Mouse (Mus musculus) embryonic facial prominence, embryonic 13.5 days (tissue): ENCODE results near the gene Taf8. TPM values are rescaled to one million over a fixed set of nuclear protein-coding genes. Genes with fewer than 3 reads are reported as not detected.

ENCODE experiments used
- ATAC-seq: fragments of 200-750 bp; cut with Nextera tagmentation; 2 replicates; pipeline ENCODE4 v1.8.0; 2017; ENCODE audit warnings: low read depth; ENCODE audit not compliant: insufficient number of reproducible peaks, insufficient read depth, low FRiP score, low TSS enrichment
- H3K27ac ChIP-seq: fragments of 300-500 bp; sonication (generic); 2 replicates; pipeline ENCODE4 v1.5.1; 2015; ENCODE audit warnings: moderate library complexity, mild to moderate bottlenecking, inconsistent platforms
- H3K27me3 ChIP-seq: fragments of 300-500 bp; sonication (generic); 2 replicates; pipeline ENCODE4 v1.6.1; 2015; ENCODE audit warnings: mild to moderate bottlenecking, inconsistent platforms
- H3K36me3 ChIP-seq: fragments of 300-500 bp; sonication (generic); 2 replicates; pipeline ENCODE4 v1.6.1; 2015; ENCODE audit warnings: mild to moderate bottlenecking, inconsistent platforms
- H3K4me1 ChIP-seq: fragments of 300-500 bp; sonication (generic); 2 replicates; pipeline ENCODE4 v1.6.1; 2015; ENCODE audit warnings: inconsistent platforms
- H3K4me2 ChIP-seq: fragments of 300-500 bp; sonication (generic); 2 replicates; pipeline ENCODE4 v1.6.1; 2015; ENCODE audit warnings: moderate library complexity, mild to moderate bottlenecking, inconsistent platforms
- H3K4me3 ChIP-seq: fragments of 300-500 bp; sonication (generic); 2 replicates; pipeline ENCODE4 v1.5.1; 2015; ENCODE audit warnings: mild to moderate bottlenecking, inconsistent platforms
- H3K9ac ChIP-seq: fragments of 300-500 bp; sonication (generic); 2 replicates; pipeline ENCODE4 v1.6.1; 2015; ENCODE audit warnings: mild to moderate bottlenecking, inconsistent platforms
- H3K9me3 ChIP-seq: fragments of 300-500 bp; sonication (generic); 2 replicates; pipeline ENCODE4 v1.6.1; 2016; ENCODE audit warnings: inconsistent platforms
- WGBS: fragments of 180-500 bp; shearing (Covaris S2); methylation state at CpG from one replicate; pipeline ENCODE4 v1.1.7; 2015; ENCODE audit warnings: mixed read lengths; 5-methylcytosine and 5-hydroxymethylcytosine counted together
- polyA plus RNA-seq: library from polyadenylated mRNA; unstranded; fragments of >200 nt; fragmentation: Nextera tagmentation; extraction: Ambion mirVana; gene quantifications from 2 replicates; pipeline ENCODE4 v1.2.1, GENCODE M21; 2015

Taf8 gene
- polyA plus RNA-seq, 1 experiment from 2014 or later: 38.1 TPM

DNA sequence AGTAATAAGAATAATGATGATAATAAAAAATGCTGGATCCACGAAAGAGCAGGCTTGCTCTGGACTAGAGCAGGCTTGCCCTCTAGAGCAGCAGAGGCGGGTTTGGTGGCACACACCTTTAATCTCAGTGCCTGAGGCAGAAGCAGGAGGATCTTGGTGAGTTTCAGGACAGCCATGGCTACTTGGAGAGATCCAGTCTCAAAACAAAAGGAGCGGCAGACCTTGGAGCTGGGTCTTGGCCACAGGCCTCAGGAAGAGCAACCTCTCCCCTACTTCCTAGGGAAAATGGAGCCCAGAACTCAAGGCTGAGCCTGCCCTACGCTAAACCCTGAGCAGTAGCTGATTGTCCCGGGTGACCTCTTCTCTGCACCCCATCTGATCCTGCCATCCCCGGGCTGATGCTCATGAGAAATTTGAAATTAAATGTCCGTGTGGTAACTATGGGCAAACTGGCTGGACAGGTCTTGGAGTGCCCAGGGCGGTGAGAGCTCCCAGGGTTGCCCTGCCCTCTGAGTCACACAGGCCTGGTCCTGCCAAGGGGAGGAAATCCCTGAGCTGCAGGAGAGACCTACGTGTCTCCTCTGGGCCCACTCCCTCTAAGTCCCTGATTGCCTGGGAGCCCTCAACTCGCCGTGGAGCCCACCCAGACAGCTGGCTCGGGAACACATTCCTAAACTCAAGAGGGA is 51.1 kb downstream of the Taf8 start:
- Histone ChIP-seq H3K27ac (no peak overlapping the region; the same call in 1 of the 2 replicates), H3K4me1 (peaks cover 39% of the 10 kb centered on the region), H3K27me3 (no peaks in the 10 kb centered on the region), H3K4me3 (no peak overlapping the region), H3K36me3 (no peaks in the 10 kb centered on the region), H3K9me3 (no peaks in the 10 kb centered on the region), H3K9ac (0 out of 2 replicates have a peak overlapping the region, but pooled peaks have one; percentile 22), H3K4me2 (no peak overlapping the region)
- WGBS: 63% methylated on average over 12 of the region's 12 CpGs
- ATAC-seq: no peak

DNA sequence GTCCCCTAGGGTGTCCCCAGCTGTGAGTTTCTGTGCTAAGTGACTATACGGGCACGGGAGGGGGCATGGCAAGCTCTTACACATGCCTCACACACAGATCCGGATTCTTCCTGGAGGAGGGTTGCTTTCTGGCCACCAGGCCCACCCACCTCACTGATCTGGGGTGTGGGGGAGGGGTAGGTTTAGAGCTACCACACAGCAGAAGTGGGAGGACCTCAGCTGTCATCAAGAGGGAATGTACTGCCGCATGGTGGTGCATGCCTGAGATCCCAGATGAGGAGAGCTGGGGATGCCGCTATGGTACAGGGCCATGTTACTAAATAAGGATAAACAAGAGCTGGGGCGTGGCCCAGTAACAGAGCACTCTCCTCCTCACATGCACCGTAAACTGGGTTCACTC is 51.9 kb downstream of the Taf8 start:
- Histone ChIP-seq H3K36me3 (no peaks in the 10 kb centered on the region), H3K27ac (no peak overlapping the region), H3K9me3 (no peaks in the 10 kb centered on the region), H3K9ac (no peak overlapping the region), H3K4me2 (no peak overlapping the region), H3K4me3 (no peak overlapping the region), H3K4me1 (peaks cover 39% of the 10 kb centered on the region), H3K27me3 (no peaks in the 10 kb centered on the region)
- WGBS: 26% methylated on average over 7 of the region's 7 CpGs
- no peak for ATAC-seq

DNA sequence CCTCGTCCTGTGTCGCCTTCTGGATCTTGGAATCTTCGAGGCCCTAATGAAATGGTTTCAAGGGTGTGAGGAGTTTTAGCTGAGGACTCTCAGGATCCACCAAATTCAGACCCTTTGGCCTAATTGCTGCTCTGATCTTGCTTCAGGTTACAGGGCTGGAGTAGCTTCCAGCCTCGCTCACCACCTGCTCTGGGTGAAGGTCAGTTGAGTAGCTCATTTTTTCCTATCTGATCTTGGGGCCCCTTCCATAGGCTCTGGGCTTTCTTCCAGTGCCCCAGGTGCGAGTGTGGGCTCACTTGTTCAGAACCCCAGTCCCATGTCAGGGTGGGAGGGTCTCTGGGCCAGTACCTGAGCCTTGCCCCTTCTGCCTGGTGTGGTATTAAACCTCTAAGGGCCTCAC is 52.7 kb downstream of the Taf8 start:
- peaks cover 35% of the 10 kb centered on the region for H3K4me1 ChIP-seq
- no peaks in the 10 kb centered on the region for H3K27me3 ChIP-seq
- no peak for ATAC-seq
- H3K9me3 ChIP-seq: no peaks in the 10 kb centered on the region
- no peaks in the 10 kb centered on the region for H3K36me3 ChIP-seq
- H3K27ac ChIP-seq: no peak overlapping the region
- H3K9ac ChIP-seq: no peak overlapping the region
- H3K4me2 ChIP-seq: no peak overlapping the region
- WGBS: 60% methylated on average over 5 of the region's 5 CpGs
- no peak overlapping the region for H3K4me3 ChIP-seq

DNA sequence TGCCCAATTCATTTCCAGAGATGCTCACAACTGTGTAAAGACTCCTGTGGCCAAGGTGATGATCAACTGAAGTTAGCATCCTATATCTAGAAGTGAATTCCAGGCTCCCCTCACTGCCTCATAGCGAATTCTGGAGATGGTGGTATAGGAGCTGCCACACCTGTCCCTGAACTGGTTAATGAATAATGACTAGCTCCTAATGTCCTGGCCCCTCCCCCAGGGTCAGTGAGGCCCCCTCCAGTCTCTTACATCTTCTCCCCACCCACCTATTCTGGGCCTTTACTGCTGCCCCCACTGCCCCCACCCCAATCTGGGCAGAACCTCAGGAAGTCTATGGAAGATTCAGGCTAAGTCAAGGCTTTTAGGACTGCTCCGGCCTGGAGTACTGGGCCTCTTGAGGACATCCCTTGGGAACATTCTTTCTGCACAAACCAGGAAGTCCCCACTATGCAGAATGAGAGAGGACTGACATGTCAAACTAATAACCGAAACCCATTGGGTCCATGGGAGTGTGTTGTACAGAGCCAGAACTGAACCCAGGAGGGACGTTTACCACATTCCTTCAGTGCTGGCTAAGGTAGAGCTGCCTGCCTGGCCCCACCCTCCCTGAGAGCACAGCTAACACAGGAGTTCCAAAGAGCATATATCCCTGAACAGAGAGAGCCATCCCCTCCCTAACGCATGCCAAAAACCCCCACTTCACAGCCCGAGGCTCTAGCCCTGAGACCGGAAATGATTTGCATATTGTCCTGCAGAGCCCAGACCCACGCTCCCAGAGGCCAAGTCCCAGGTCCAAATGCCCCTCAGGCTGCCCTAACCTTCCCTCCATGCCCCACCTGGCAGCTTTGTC is 53.3 kb downstream of the Taf8 start:
- Histone ChIP-seq H3K9ac (no peak overlapping the region), H3K4me2 (no peak overlapping the region), H3K9me3 (no peaks in the 10 kb centered on the region), H3K4me1 (peaks cover 30% of the 10 kb centered on the region), H3K27me3 (no peaks in the 10 kb centered on the region), H3K36me3 (no peaks in the 10 kb centered on the region), H3K4me3 (no peak overlapping the region), H3K27ac (no peak overlapping the region; the same call in 1 of the 2 replicates)
- no peak for ATAC-seq
- 32% methylated on average over 8 of the region's 8 CpGs for WGBS

DNA sequence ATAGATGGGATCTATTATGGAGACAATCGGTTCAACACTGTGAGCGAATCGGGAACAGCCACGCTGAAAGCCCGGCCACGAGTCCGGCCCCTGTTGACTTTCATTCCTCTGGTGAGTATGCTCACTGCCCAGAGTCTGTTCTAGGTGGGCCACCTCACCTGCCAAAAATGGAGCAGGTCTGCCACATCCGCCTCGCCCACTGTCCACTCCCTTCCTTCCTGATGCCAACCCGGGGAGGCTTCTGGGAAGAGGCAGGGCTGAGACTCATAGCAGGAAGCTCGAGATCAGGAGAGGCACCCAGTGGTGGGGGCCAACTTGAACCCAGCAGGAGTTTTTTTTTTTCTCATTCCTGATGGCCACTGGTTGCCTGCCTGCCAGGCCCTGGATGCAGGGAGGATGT is 55.5 kb downstream of the Taf8 start:
- WGBS: 91% methylated on average over 11 of the region's 11 CpGs
- no peak for ATAC-seq
- H3K27me3 ChIP-seq: no peaks in the 10 kb centered on the region

DNA sequence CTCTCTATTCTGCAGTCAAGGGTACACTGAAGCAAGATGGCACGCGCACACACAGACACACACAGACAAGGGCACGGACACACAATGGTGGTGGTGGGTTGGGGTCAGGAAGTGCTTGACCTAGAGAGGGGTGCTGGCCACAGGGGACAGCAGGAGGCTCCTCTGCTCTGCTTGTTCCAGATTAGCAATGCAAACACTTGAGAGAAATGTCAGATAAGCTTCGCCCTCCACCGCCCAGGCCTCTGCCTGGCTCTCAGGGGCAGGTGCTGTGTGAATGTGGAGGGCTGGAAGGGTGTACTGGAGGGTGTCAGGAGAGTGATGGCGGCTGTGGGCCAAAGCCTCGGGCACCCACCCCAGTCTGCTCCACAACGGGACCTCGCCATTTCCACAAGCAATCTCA is 56.1 kb downstream of the Taf8 start:
- Histone ChIP-seq H3K27me3 (no peaks in the 10 kb centered on the region), H3K4me3 (no peak overlapping the region), H3K4me1 (peaks cover 20% of the 10 kb centered on the region), H3K27ac (no peak overlapping the region), H3K36me3 (no peaks in the 10 kb centered on the region), H3K9me3 (no peaks in the 10 kb centered on the region), H3K9ac (no peak overlapping the region), H3K4me2 (no peak overlapping the region)
- ATAC-seq: no peak
- 88% methylated on average over 9 of the region's 9 CpGs for WGBS

More for the DNA sequence above, 55.5 kb downstream of the Taf8 start:
- Histone ChIP-seq H3K9ac (no peak overlapping the region), H3K9me3 (no peaks in the 10 kb centered on the region), H3K4me2 (no peak overlapping the region), H3K4me1 (peaks cover 24% of the 10 kb centered on the region), H3K36me3 (no peaks in the 10 kb centered on the region), H3K4me3 (no peak overlapping the region), H3K27ac (no peak overlapping the region)

DNA sequence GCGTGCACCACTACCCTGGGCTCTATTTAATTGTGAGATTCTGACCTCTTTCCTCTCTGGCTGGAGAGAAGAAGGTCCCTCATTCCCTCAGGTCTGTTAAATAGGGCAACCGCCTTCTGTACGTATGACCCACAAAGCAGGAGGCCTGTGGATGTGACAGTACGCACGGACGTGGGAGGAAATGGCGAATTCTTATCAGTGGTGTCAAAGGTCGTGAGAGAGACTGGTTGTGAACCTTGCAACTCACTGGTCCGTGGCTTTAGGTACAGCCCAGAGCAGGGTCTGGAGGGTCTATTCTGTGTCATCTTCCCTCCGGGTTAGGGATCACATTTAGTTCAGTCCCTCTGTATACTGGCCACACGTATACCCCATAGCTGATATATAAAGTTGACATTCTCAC is 56.6 kb downstream of the Taf8 start:
- no peak for ATAC-seq
- Histone ChIP-seq H3K36me3 (no peaks in the 10 kb centered on the region), H3K9ac (no peak overlapping the region), H3K27ac (no peak overlapping the region), H3K4me2 (no peak overlapping the region), H3K4me3 (no peak overlapping the region), H3K4me1 (peaks cover 22% of the 10 kb centered on the region), H3K9me3 (no peaks in the 10 kb centered on the region), H3K27me3 (0 out of 2 replicates have a peak, but pooled peaks cover under 1% of the 10 kb centered on the region)
- WGBS: 71% methylated on average over 11 of the region's 11 CpGs

DNA sequence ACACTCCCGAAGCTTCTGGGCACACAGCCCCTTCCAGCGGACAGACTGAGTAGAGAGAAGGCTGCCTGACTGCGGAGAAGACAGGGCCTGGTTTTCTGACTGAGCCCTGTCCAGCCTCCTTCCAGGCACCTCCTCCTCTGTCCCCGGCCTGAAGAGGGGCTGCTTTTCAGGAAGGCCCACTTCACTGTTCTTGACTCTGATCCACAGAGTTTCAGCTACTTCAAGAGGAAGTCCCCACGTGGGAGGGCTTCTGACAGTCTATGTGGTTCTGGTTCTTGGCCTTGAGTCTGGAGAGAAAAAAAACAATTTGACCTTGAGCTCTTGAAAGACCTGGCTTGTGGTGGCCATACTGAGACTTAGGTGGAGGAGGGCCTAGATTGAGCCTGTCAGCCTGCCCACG is 58.0 kb downstream of the Taf8 start:
- Histone ChIP-seq H3K9me3 (no peaks in the 10 kb centered on the region), H3K36me3 (no peaks in the 10 kb centered on the region), H3K27me3 (peaks cover 14% of the 10 kb centered on the region), H3K9ac (no peak overlapping the region), H3K4me1 (peaks cover 21% of the 10 kb centered on the region), H3K27ac (no peak overlapping the region), H3K4me2 (no peak overlapping the region), H3K4me3 (no peak overlapping the region)
- 83% methylated on average over 6 of the region's 6 CpGs for WGBS
- ATAC-seq: no peak

DNA sequence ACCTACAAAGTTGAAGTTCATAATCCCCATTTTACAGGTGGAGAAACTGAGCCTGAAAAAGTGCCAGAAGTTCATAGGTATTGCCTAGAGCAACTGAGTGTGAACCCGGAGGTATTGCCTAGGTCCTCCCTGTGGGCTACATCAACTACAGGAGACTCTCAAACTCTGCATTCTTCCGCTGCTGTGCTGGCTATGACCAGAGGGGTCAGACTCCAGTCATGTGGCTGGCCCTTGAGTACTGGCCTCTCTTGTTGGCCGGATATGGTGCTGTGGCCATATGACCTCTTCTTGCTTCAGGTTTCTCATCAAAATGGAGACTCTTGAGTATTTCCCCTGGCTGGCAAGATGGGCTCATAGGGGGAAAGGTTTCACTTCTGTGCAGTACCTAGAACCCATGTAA is 59.8 kb downstream of the Taf8 start:
- no peaks in the 10 kb centered on the region for H3K36me3 ChIP-seq
- H3K27me3 ChIP-seq: peaks cover 33% of the 10 kb centered on the region
- H3K9me3 ChIP-seq: no peaks in the 10 kb centered on the region
- H3K4me2 ChIP-seq: no peak overlapping the region
- peaks cover 26% of the 10 kb centered on the region for H3K4me1 ChIP-seq
- no peak for ATAC-seq
- H3K27ac ChIP-seq: no peak overlapping the region
- no peak overlapping the region for H3K9ac ChIP-seq
- WGBS: 79% methylated on average over 3 of the region's 3 CpGs
- H3K4me3 ChIP-seq: no peak overlapping the region

DNA sequence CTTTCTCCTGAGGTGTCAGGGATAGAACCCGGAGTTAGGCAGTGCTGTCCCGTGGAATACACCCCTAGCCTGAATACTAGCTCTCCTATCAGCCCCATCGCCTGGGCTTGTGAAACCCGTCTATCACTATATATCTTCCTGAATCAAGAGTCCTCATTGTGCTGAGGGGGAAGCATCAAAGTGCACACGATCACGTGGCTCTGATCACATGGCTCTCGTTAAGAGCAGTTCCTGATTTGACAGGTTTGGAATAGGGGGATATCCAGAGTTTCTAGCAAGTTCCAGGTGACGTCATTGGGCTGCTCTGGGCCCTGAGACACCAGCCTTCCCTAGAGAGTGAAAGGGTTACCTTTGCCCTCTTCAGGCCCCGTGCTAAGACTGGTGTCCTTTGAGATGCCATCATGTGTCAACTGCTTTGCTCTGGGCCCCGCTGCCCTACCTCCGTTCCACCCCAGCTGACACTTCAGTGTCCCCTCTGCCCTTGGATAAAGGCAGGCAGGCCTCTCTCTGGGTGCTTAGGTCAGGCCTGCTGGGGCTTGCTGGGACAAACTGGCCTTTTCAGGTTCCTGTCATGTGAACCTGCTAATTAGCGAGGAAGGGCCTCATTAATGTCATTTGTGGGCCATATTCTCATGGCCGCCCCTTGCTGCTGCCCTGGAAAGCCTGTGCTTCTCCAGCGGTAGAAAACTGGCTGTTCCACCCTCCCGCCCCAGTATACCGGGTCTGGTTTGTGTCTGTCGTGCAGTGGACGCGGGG is 60.6 kb downstream of the Taf8 start:
- no peak for ATAC-seq
- no peak overlapping the region for H3K4me2 ChIP-seq
- peaks cover 34% of the 10 kb centered on the region for H3K4me1 ChIP-seq
- no peak overlapping the region for H3K27ac ChIP-seq
- WGBS: 53% methylated on average over 19 of the region's 19 CpGs
- no peaks in the 10 kb centered on the region for H3K9me3 ChIP-seq
- no peak overlapping the region for H3K4me3 ChIP-seq
- H3K27me3 ChIP-seq: peaks cover 41% of the 10 kb centered on the region
- no peaks in the 10 kb centered on the region for H3K36me3 ChIP-seq
- H3K9ac ChIP-seq: no peak overlapping the region

DNA sequence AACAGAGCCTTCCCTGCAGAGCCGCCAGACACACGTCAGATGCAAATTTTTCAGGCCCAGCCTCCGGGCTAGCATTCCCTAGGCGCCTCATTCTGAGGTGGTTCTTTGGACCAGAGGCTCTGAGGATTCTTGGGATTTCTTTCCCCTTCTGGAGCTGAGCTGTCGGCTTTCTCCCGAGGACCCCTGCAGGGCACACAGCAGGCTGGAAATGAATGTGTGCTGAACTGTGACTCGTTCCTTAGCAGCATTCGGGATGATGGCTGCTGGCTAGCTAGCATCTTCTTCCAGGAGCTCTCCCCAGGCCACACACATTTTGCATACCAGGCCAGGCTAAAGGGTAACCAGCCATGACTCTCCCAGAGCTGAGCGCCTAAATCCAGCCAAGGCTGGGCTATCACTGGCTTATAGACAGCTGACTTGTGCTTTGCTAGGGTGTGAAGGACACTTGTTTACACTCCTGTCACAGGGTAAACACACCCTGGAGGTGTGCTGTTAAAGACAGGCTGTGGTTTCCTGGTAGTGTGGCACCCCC is 61.7 kb downstream of the Taf8 start:
- Histone ChIP-seq H3K27ac (no peak overlapping the region), H3K9ac (0 out of 2 replicates have a peak overlapping the region, but pooled peaks have one; percentile 12), H3K4me3 (no peak overlapping the region), H3K4me2 (no peak overlapping the region; the same call in 1 of the 2 replicates), H3K36me3 (no peaks in the 10 kb centered on the region), H3K9me3 (no peaks in the 10 kb centered on the region), H3K27me3 (peaks cover 49% of the 10 kb centered on the region), H3K4me1 (peaks cover 37% of the 10 kb centered on the region)
- no peak for ATAC-seq
- 9% methylated on average over 9 of the region's 9 CpGs for WGBS
